ENCODE assay signal across 11 mouse cellular contexts in genomic region chr1:121596951-121597625, GRCm38 (mm10). TPM values are rescaled to one million over a fixed set of nuclear protein-coding genes. Genes with fewer than 3 reads are reported as not detected.
A peak's percentile ranks its signal among the peaks of the same experiment; 100 is the strongest.
DNase-seq lines count a peak whose midpoint lies in the region; ATAC-seq and TF ChIP-seq lines count a peak whose summit lies in the region.
"Had no signal": no experiment of that assay in that cellular context is flagged by ENCODE, and none has a peak within 500 bp of the region (broad histone marks: within the 10 kb centered on the region; RNA-seq: fewer than 3 reads in every experiment).

No protein-coding gene starts in this region.

- TF ChIP-seq CTCF in lung, embryonic 14.5 days (IDR thresholded peaks at IDR 0.05; ENCODE audit: low read depth), result peak; percentile 47

- ATAC-seq in lung, embryonic 14.5 days (ENCODE audit: insufficient read depth), result no peak
- peak; percentile 58; the same call in 1 of the 2 replicates for ATAC-seq in forebrain, embryonic 14.5 days
- peak; percentile 58; the same call in 1 of the 2 replicates for ATAC-seq in neural tube, embryonic 14.5 days (ENCODE audit: low read depth)
- ATAC-seq: liver, embryonic 12.5 days had no signal

- H3K27ac ChIP-seq in lung, embryonic 14.5 days (ENCODE audit: low read depth), result no peak overlapping the region
- no peak overlapping the region for H3K27ac ChIP-seq in forebrain, embryonic 14.5 days (ENCODE audit: low read depth, low read length)
- no peak overlapping the region for H3K27ac ChIP-seq in neural tube, embryonic 14.5 days (ENCODE audit: low read depth, low read length)
- H3K27ac ChIP-seq: heart, embryonic 15.5 days; liver, embryonic 12.5 days had no signal

- DNase-seq in cerebellum, postnatal 14 days, result peak; percentile 27 to 45
- DNase-seq in cerebellum, adult 11 months, result no peak
- DNase-seq in lung, embryonic 14.5 days, result peak; percentile 69
- no peak for DNase-seq in lung, adult 18-20 months
- peak; percentile 76 for DNase-seq in forebrain, embryonic 14.5 days (ENCODE audit: low spot score)
- no peak for DNase-seq in urinary bladder, postnatal 4 days (ENCODE audit: low spot score in 2 of 2)
- no peak for DNase-seq in adrenal gland, postnatal 36 days

- no peak overlapping the region for H3K9ac ChIP-seq in lung, embryonic 14.5 days
- no peak overlapping the region for H3K9ac ChIP-seq in forebrain, embryonic 14.5 days (ENCODE audit: low read length)
- no peak overlapping the region for H3K9ac ChIP-seq in neural tube, embryonic 14.5 days (replicated peaks; ENCODE audit: low read depth, low read length)
- H3K9ac ChIP-seq: heart, embryonic 15.5 days; liver, embryonic 12.5 days had no signal

- H3K4me2 ChIP-seq in lung, embryonic 14.5 days, result no peak overlapping the region
- H3K4me2 ChIP-seq in forebrain, embryonic 14.5 days (ENCODE audit: low read length), result no peak overlapping the region
- no peak overlapping the region for H3K4me2 ChIP-seq in neural tube, embryonic 14.5 days (ENCODE audit: low read depth, low read length)
- H3K4me2 ChIP-seq: heart, embryonic 15.5 days; liver, embryonic 12.5 days had no signal

- no peaks in the 10 kb centered on the region for H3K36me3 ChIP-seq in lung, embryonic 14.5 days (ENCODE audit: insufficient read depth)
- H3K36me3 ChIP-seq in forebrain, embryonic 14.5 days (ENCODE audit: control insufficient read depth, insufficient read depth, low read length), result no peaks in the 10 kb centered on the region
- H3K36me3 ChIP-seq in neural tube, embryonic 14.5 days (ENCODE audit: control insufficient read depth, insufficient read depth, low read length), result no peaks in the 10 kb centered on the region
- H3K36me3 ChIP-seq: heart, embryonic 15.5 days; liver, embryonic 12.5 days had no signal

- H3K9me3 ChIP-seq in lung, embryonic 14.5 days (ENCODE audit: low read depth, low read length), result no peaks in the 10 kb centered on the region
- no peaks in the 10 kb centered on the region for H3K9me3 ChIP-seq in forebrain, embryonic 14.5 days (replicated peaks; ENCODE audit: control insufficient read depth, low read length)
- H3K9me3 ChIP-seq in neural tube, embryonic 14.5 days (ENCODE audit: control insufficient read depth, low read length), result no peaks in the 10 kb centered on the region
- H3K9me3 ChIP-seq: heart, embryonic 15.5 days; liver, embryonic 12.5 days had no signal

- no peaks in the 10 kb centered on the region for H3K4me1 ChIP-seq in lung, embryonic 14.5 days (ENCODE audit: insufficient read depth)
- H3K4me1 ChIP-seq in forebrain, embryonic 14.5 days (ENCODE audit: control insufficient read depth, insufficient read depth, low read length), result no peaks in the 10 kb centered on the region
- H3K4me1 ChIP-seq in neural tube, embryonic 14.5 days (ENCODE audit: control insufficient read depth, insufficient read depth, low read length), result no peaks in the 10 kb centered on the region
- H3K4me1 ChIP-seq: heart, embryonic 15.5 days; liver, embryonic 12.5 days had no signal

- WGBS in lung, embryonic 14.5 days, result 32% methylated on average over 4 of the region's 4 CpGs
- 11% methylated on average over 4 of the region's 4 CpGs for WGBS in forebrain, embryonic 14.5 days
- WGBS in neural tube, embryonic 14.5 days, result 23% methylated on average over 4 of the region's 4 CpGs

- H3K27me3 ChIP-seq in lung, embryonic 14.5 days (ENCODE audit: insufficient read depth, low read length), result no peaks in the 10 kb centered on the region
- H3K27me3 ChIP-seq in forebrain, embryonic 14.5 days (replicated peaks; ENCODE audit: control insufficient read depth, insufficient read depth, low read length), result no peaks in the 10 kb centered on the region
- no peaks in the 10 kb centered on the region for H3K27me3 ChIP-seq in neural tube, embryonic 14.5 days (ENCODE audit: control insufficient read depth, insufficient read depth, low read length)
- H3K27me3 ChIP-seq: heart, embryonic 15.5 days; liver, embryonic 12.5 days had no signal

- no peak overlapping the region for H3K4me3 ChIP-seq in lung, embryonic 14.5 days (ENCODE audit: low read depth, low read length)
- no peak overlapping the region for H3K4me3 ChIP-seq in forebrain, embryonic 14.5 days (ENCODE audit: low read depth, low read length)
- no peak overlapping the region for H3K4me3 ChIP-seq in neural tube, embryonic 14.5 days (ENCODE audit: low read depth, low read length)
- H3K4me3 ChIP-seq: erythroblast, embryonic 14.5 days; heart, embryonic 15.5 days; liver, embryonic 12.5 days had no signal

RNA-seq across cellular contexts. Expression of gene Ddx18, which starts 29.3 kb away (rescaled TPM):
- polyA plus RNA-seq in lung, embryonic 14.5 days (2014; fragmentation: Nextera tagmentation; extraction: Ambion mirVana), result 68.4 and 69.4 TPM in 2 replicates
- 46.7 and 46.9 TPM in 2 replicates for polyA plus RNA-seq in forebrain, embryonic 14.5 days (2014; fragmentation: Nextera tagmentation; extraction: Ambion mirVana)
- 37.1 and 39.4 TPM in 2 replicates for polyA plus RNA-seq in neural tube, embryonic 14.5 days (2014; fragmentation: Nextera tagmentation; extraction: Ambion mirVana)
- total RNA-seq in adrenal gland, postnatal 36 days (2021), result 10 to 100 TPM; 43.8 to 50.7 TPM

Comparison
In these comparisons a context has a peak if more than half of its experiments do, and no peak if none do; other contexts are left out.
1. DNase-seq: peak in cerebellum, postnatal 14 days (2 of 2), lung, embryonic 14.5 days (single experiment) and forebrain, embryonic 14.5 days (single experiment); none in cerebellum, adult 11 months (single experiment), lung, adult 18-20 months (0 of 2), urinary bladder, postnatal 4 days (0 of 2) and adrenal gland, postnatal 36 days (0 of 2).